Mouse (Mus musculus) gastrocnemius, postnatal 4 days (tissue): Measurements from ENCODE around the gene Scgb2b24. TPM values are rescaled to one million over a fixed set of nuclear protein-coding genes. Genes with fewer than 3 reads are reported as not detected.

Experiments
- DNase-seq, 2 experiments: peaks; one replicate each; pipeline ENCODE4 v3.0.0; 2021 to 2022; ENCODE audit warnings: low spot score in 2 of 2, mixed read lengths in 2 of 2
- long read RNA-seq, 2 experiments: library from polyadenylated mRNA; stranded (forward); transcript quantifications; one replicate each; pipeline ENCODE4 v2.0.0; 2021
- total RNA-seq, 2 experiments: library from RNA; stranded (reverse); gene quantifications; 2 replicates each; pipeline ENCODE4 v1.2.3; 2021

Gene Scgb2b24
- not detected for total RNA-seq
- long read RNA-seq, experiment 1, result 0 reads
- long read RNA-seq, experiment 2, result 0 reads

GRCm38 (mm10) chr7:33739212-33739611 lies at the start of gene Scgb2b24:
Gene Scgb2b24, minus strand, starts transcription at chr7:33739312.
- no peak for DNase-seq

GRCm38 (mm10) chr7:33743499-33743898 lies 4.4 kb upstream of the Scgb2b24 start, which contains the start of gene Scgb1b24:
Gene Scgb1b24, plus strand, starts transcription at chr7:33743799.
- no peak for DNase-seq

- DNase-seq, result no peak
Measured at GRCm38 (mm10) chr7:33689864-33690263, 49.2 kb downstream of the Scgb2b24 start.

Other genes starting within 250 kb of the Scgb2b24 start
- not detected for gene Scgb2b21, start 218.9 kb downstream of the Scgb2b24 start, total RNA-seq
- gene Scgb1b24, start 4.5 kb upstream of the Scgb2b24 start, total RNA-seq, result not detected
- not detected for gene Scgb2b26, start 205.7 kb upstream of the Scgb2b24 start, total RNA-seq